Mouse (Mus musculus): ENCODE results near the gene Dhx32. TPM values are rescaled to one million over a fixed set of nuclear protein-coding genes. Genes with fewer than 3 reads are reported as not detected.
"Not testable (repeated sequence)": the region's sequence is repeated elsewhere in the genome, so short reads cannot be mapped to it uniquely, and the experiment has no call there.

Gene Dhx32
- polyA plus RNA-seq, 1 experiment from 2014 or later, result 18.3 TPM

DNA sequence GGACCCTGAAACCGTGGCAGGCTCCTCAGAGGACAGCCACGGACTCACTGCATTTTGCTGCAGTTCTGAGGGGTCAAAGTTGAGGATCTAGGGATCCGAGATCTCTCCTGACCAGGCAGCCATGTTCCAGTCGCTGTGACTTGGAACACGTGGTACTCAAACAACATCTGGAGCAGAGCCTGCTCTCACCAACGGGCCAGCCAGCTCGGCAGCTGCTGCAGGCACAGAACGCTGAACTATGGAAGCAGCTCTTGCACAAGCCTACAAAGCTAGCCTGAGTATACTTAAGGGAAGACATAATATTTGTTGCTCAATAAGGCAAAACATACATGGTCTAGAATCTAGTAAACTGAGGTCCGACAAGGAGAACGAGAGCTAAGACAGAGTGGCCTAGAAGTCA, 57.0 kb downstream of the Dhx32 start:
- Histone ChIP-seq H3K4me3 (replicated peaks) (no peak overlapping the region), H3K36me3 (peaks cover 41% of the 10 kb centered on the region), H3K27ac (no peak overlapping the region), H3K4me1 (replicated peaks) (peaks cover 11% of the 10 kb centered on the region), H3K27me3 (no peaks in the 10 kb centered on the region), H3K4me2 (no peak overlapping the region), H3K9ac (replicated peaks) (no peak overlapping the region), H3K9me3 (no peaks in the 10 kb centered on the region)
- no peak for ATAC-seq (ENCODE audit: insufficient number of reproducible peaks, insufficient read depth, low FRiP score, low TSS enrichment, low read depth)
- WGBS, result 68% methylated on average over 10 of the region's 10 CpGs

GRCm38 (mm10) chr7:133724844-133725243, 57.7 kb downstream of the Dhx32 start:
- Histone ChIP-seq H3K9ac (replicated peaks) (no peak overlapping the region), H3K9me3 (no peaks in the 10 kb centered on the region), H3K36me3 (peaks cover 48% of the 10 kb centered on the region), H3K4me3 (replicated peaks) (no peak overlapping the region), H3K4me1 (replicated peaks) (peaks cover 11% of the 10 kb centered on the region), H3K27me3 (no peaks in the 10 kb centered on the region), H3K4me2 (no peak overlapping the region), H3K27ac (no peak overlapping the region)
- no peak for ATAC-seq (ENCODE audit: insufficient number of reproducible peaks, insufficient read depth, low FRiP score, low TSS enrichment, low read depth)
- WGBS, result 72% methylated on average over 10 of the region's 10 CpGs

- peaks cover 11% of the 10 kb centered on the region for H3K4me1 ChIP-seq (replicated peaks)
- no peaks in the 10 kb centered on the region for H3K27me3 ChIP-seq
- 91% methylated on average over 11 of the region's 11 CpGs for WGBS
- no peak for ATAC-seq (ENCODE audit: insufficient number of reproducible peaks, insufficient read depth, low FRiP score, low TSS enrichment, low read depth)
- H3K4me3 ChIP-seq (replicated peaks), result no peak overlapping the region
- no peak overlapping the region for H3K9ac ChIP-seq (replicated peaks)
- H3K9me3 ChIP-seq, result no peaks in the 10 kb centered on the region
- no peak overlapping the region for H3K27ac ChIP-seq
- no peak overlapping the region for H3K4me2 ChIP-seq
- H3K36me3 ChIP-seq, result peaks cover 90% of the 10 kb centered on the region
Measured at GRCm38 (mm10) chr7:133720616-133721015, 61.9 kb downstream of the Dhx32 start.

- Histone ChIP-seq H3K4me2 (no peak overlapping the region), H3K9ac (replicated peaks) (no peak overlapping the region), H3K4me3 (replicated peaks) (no peak overlapping the region), H3K27ac (no peak overlapping the region), H3K4me1 (replicated peaks) (no peaks in the 10 kb centered on the region), H3K9me3 (no peaks in the 10 kb centered on the region), H3K27me3 (no peaks in the 10 kb centered on the region), H3K36me3 (peaks cover 99% of the 10 kb centered on the region)
- ATAC-seq (ENCODE audit: insufficient number of reproducible peaks, insufficient read depth, low FRiP score, low TSS enrichment, low read depth), result no peak
- WGBS, result 93% methylated on average over 1 of the region's 1 CpGs
Measured at GRCm38 (mm10) chr7:133718580-133718979, 63.9 kb downstream of the Dhx32 start.

DNA sequence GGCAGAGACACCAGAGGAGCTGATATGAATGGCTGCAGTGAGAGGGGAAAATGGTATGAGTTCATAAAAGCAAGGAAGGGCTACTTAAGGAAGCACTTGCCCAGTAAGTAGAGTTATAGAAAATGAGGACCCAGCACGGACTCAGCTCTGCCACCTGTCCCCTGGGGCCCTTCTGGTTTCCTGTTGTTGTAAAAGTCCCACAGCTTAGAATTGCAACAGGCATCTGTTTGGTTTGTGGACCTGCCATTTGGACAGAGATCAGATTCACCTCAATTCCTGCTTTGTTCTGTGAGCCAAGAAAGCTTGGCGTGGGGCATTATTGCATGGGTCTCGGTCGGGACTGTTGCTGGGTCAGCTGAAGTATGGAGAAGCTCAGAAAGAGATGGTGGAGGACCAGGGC, 67.1 kb downstream of the Dhx32 start:
- Histone ChIP-seq H3K27ac (no peak overlapping the region), H3K27me3 (no peaks in the 10 kb centered on the region)

GRCm38 (mm10) chr7:133707301-133707700, 75.2 kb downstream of the Dhx32 start:
- Histone ChIP-seq H3K27me3 (no peaks in the 10 kb centered on the region), H3K9me3 (peaks cover 4% of the 10 kb centered on the region; the same call in 1 of the 2 replicates), H3K4me1 (replicated peaks) (peaks cover 8% of the 10 kb centered on the region), H3K4me2 (no peak overlapping the region), H3K27ac (no peak overlapping the region), H3K36me3 (peaks cover 15% of the 10 kb centered on the region), H3K4me3 (replicated peaks) (no peak overlapping the region), H3K9ac (replicated peaks) (no peak overlapping the region)
- no peak for ATAC-seq (ENCODE audit: insufficient number of reproducible peaks, insufficient read depth, low FRiP score, low TSS enrichment, low read depth)
- 90% methylated on average over 2 of the region's 2 CpGs for WGBS

More for the DNA sequence above, 67.1 kb downstream of the Dhx32 start:
- H3K36me3 ChIP-seq, result peaks cover 92% of the 10 kb centered on the region
- 87% methylated on average over 4 of the region's 4 CpGs for WGBS
- H3K4me1 ChIP-seq (replicated peaks), result no peaks in the 10 kb centered on the region
- ATAC-seq (ENCODE audit: insufficient number of reproducible peaks, insufficient read depth, low FRiP score, low TSS enrichment, low read depth), result no peak
- no peaks in the 10 kb centered on the region for H3K9me3 ChIP-seq
- no peak overlapping the region for H3K4me2 ChIP-seq
- H3K9ac ChIP-seq (replicated peaks), result no peak overlapping the region
- H3K4me3 ChIP-seq (replicated peaks), result no peak overlapping the region

- no peak overlapping the region for H3K9ac ChIP-seq (replicated peaks)
- H3K27me3 ChIP-seq, result no peaks in the 10 kb centered on the region
- H3K36me3 ChIP-seq, result peaks cover 5% of the 10 kb centered on the region; the same call in 1 of the 2 replicates
- H3K4me1 ChIP-seq (replicated peaks), result no peaks in the 10 kb centered on the region
- ATAC-seq (ENCODE audit: insufficient number of reproducible peaks, insufficient read depth, low FRiP score, low TSS enrichment, low read depth), result no peak
- WGBS, result 87% methylated on average over 7 of the region's 7 CpGs
- H3K4me3 ChIP-seq (replicated peaks), result no peak overlapping the region
- H3K4me2 ChIP-seq, result no peak overlapping the region
- H3K9me3 ChIP-seq, result peaks cover 4% of the 10 kb centered on the region; the same call in 1 of the 2 replicates
- H3K27ac ChIP-seq, result no peak overlapping the region
Measured at GRCm38 (mm10) chr7:133703906-133704305, 78.6 kb downstream of the Dhx32 start.

- 75% methylated on average over 10 of the region's 10 CpGs for WGBS
- no peak overlapping the region for H3K9ac ChIP-seq (replicated peaks)
- H3K4me2 ChIP-seq, result no peak overlapping the region
- peaks cover under 1% of the 10 kb centered on the region; the same call in 1 of the 2 replicates for H3K9me3 ChIP-seq
- H3K36me3 ChIP-seq, result 0 out of 2 replicates have a peak, but pooled peaks cover 2% of the 10 kb centered on the region
- no peak for ATAC-seq (ENCODE audit: insufficient number of reproducible peaks, insufficient read depth, low FRiP score, low TSS enrichment, low read depth)
- H3K27ac ChIP-seq, result no peak overlapping the region
- H3K4me1 ChIP-seq (replicated peaks), result no peaks in the 10 kb centered on the region
- no peaks in the 10 kb centered on the region for H3K27me3 ChIP-seq
- H3K4me3 ChIP-seq (replicated peaks), result no peak overlapping the region
Measured at GRCm38 (mm10) chr7:133702333-133702732, 80.2 kb downstream of the Dhx32 start.

- Histone ChIP-seq H3K9ac (replicated peaks) (no peak overlapping the region), H3K4me3 (replicated peaks) (no peak overlapping the region), H3K27ac (no peak overlapping the region), H3K9me3 (no peaks in the 10 kb centered on the region), H3K4me2 (no peak overlapping the region), H3K36me3 (0 out of 2 replicates have a peak, but pooled peaks cover 2% of the 10 kb centered on the region), H3K4me1 (replicated peaks) (no peaks in the 10 kb centered on the region), H3K27me3 (no peaks in the 10 kb centered on the region)
- 86% methylated on average over 7 of the region's 7 CpGs for WGBS
- no peak for ATAC-seq (ENCODE audit: insufficient number of reproducible peaks, insufficient read depth, low FRiP score, low TSS enrichment, low read depth)
Measured at GRCm38 (mm10) chr7:133701366-133701765, 81.2 kb downstream of the Dhx32 start.

DNA sequence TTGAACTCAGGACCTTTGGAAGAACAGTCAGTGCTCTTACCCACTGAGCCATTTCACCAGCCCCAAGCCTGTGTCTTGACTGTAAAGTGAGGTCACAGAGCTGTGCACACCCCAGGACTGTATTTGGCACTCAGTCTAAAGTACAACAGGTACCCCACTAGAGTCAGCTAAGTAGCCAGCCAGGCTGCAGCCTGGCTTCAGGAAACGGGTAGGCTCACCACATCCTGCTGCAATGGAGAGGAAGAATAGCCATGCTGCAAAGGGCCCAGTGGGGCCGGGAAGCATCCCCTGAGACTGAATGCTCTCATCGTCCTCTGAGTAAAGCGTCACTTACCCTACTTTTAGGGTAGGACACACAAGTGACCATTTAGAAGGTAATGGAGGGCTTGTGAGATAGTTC, 82.6 kb downstream of the Dhx32 start:
- Histone ChIP-seq H3K27ac (no peak overlapping the region), H3K9ac (replicated peaks) (no peak overlapping the region), H3K4me1 (replicated peaks) (no peaks in the 10 kb centered on the region), H3K27me3 (no peaks in the 10 kb centered on the region), H3K4me2 (no peak overlapping the region), H3K9me3 (no peaks in the 10 kb centered on the region), H3K36me3 (0 out of 2 replicates have a peak, but pooled peaks cover 8% of the 10 kb centered on the region), H3K4me3 (replicated peaks) (no peak overlapping the region)
- no peak for ATAC-seq (ENCODE audit: insufficient number of reproducible peaks, insufficient read depth, low FRiP score, low TSS enrichment, low read depth)
- WGBS, result 86% methylated on average over 4 of the region's 4 CpGs

DNA sequence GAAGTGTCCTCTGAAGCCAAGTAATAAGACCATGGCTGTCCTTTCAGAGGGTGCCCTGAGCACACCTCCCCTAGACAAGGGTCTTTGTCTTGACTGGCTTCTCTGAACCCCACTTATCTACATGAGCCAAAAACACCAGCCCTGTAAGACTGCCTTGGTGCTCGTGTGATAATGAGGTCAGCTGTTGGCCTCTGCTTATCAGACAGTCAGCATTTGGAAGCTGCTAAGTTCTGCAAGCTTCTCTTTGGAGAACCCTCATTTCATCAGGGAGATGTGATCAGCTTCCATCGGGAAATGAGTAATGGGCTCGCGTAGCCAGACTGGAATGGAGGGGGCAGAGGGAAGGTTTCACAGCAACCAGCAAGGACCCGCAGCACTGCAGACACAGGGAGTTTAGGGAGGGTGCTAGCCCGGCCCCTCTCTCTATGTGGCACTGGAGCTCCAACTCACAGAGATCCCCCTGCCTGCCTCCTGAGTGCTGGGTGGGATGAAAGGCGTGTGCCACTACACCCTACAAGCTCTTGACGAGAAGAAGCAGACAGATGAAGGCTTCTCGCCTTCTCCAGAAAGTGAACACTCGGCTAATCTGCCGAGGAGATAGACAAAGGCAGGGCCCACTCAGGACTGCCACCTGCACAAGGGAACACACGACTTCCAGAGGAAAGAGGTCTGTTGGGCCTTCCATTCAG, 84.4 kb downstream of the Dhx32 start:
- Histone ChIP-seq H3K36me3 (0 out of 2 replicates have a peak, but pooled peaks cover 11% of the 10 kb centered on the region), H3K9me3 (no peaks in the 10 kb centered on the region), H3K4me3 (replicated peaks) (no peak overlapping the region), H3K4me2 (no peak overlapping the region), H3K27ac (no peak overlapping the region), H3K9ac (replicated peaks) (no peak overlapping the region), H3K27me3 (no peaks in the 10 kb centered on the region), H3K4me1 (replicated peaks) (no peaks in the 10 kb centered on the region)
- WGBS, result 82% methylated on average over 12 of the region's 12 CpGs
- ATAC-seq (ENCODE audit: insufficient number of reproducible peaks, insufficient read depth, low FRiP score, low TSS enrichment, low read depth), result no peak

- not testable (repeated sequence) for H3K4me2 ChIP-seq; H3K9ac ChIP-seq (replicated peaks); ATAC-seq (ENCODE audit: insufficient number of reproducible peaks, insufficient read depth, low FRiP score, low TSS enrichment, low read depth); H3K27me3 ChIP-seq; H3K4me1 ChIP-seq (replicated peaks); H3K4me3 ChIP-seq (replicated peaks); H3K27ac ChIP-seq
- Histone ChIP-seq H3K9me3 (peaks cover 25% of the 10 kb centered on the region), H3K36me3 (peaks cover 43% of the 10 kb centered on the region)
Measured at GRCm38 (mm10) chr7:133685644-133686043, 96.9 kb downstream of the Dhx32 start.

Measured in limb, embryonic 12.5 days (tissue).